Mouse (Mus musculus): Measurements from ENCODE around the gene Ric1. TPM values are rescaled to one million over a fixed set of nuclear protein-coding genes. Genes with fewer than 3 reads are reported as not detected.

Gene Ric1
- total RNA-seq, 2 experiments from 2014 or later = 19.0 to 21.6 TPM

DNA sequence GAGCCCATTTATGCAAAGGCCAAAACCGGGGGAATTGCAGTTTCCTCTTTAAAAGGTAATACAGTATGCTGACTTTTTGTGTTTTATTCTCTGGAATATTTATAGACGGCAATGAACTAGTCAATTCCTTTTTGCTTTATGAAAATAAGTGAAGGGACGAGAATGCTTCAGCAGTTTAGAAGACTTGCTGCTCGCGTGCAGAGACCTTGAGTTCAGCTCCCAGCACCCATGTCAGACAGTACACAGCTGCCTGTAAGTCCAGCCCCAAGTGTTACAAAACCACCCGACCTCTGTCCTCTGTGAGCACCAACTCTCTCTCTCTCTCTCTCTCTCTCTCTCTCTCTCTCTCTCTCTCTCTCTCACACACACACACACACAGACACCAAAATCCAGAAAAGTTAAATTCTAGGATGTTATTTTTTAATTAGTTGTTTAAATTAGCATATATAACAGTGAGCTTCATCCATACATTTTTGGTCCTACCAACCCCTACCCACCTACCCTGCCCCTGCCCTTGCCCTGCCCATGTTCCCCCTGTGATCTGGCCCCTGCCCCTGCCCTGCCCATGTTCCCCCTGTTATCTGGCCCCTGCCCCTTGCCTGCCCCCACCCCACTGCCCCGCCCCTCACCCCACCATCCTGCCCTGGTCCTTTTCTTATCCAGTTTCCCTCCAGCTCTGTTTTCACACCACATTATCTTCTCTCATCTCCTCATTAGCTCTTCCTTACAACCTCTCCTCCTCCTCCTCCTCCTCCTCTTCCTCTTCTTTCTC lies 25.1 kb upstream of the Ric1 start:
- ATAC-seq (replicated peaks; ENCODE audit: poor library complexity) = no peak

DNA sequence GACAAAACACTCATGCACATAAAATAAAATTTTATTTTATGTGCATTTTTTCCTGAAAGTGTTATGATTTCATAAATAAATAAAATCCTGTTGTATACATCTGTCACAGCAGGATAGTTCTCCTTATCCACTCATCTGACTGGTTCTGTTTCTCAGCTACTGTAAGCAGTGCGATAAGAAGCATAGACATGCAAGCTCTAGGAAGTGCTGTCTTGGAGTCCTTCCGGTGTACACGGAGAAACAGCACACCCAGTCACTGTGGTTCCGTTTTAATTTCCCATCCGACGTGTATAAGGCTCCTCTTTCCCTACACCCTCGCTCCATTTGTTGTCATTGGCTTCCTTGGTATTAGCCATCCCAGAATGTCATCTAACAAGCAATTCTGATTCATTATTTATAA lies 24.2 kb upstream of the Ric1 start:
- peak; percentile 70 for ATAC-seq (replicated peaks; ENCODE audit: poor library complexity)

DNA sequence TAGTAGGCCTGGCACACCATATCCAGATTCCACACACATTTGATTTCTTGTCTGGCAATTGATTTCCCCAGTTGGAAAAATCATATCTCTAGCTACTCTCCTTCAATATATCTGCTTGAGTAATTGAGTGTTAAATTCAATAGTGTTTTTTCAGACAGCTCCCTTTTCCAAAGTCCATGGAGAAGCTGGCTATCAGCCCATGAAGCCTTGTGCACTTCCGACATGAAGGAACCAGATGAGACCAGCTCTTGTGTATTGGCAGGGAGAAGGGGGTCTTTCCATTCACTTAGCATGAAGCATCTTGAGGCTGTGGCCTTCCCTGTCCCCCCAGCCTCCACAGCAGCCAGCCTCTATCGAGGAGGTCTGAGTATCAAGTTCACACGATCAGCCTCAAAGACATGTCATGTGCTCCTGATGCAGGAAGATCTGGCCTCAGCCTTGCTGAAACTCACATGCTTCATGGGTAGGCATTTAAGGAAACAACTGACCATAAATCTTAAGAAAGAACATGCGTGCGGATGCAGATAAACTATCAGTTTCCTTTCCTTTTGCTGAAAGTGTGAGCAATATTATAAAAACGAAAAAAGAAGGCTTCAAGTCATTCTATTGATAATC lies 23.1 kb upstream of the Ric1 start:
- ATAC-seq (replicated peaks; ENCODE audit: poor library complexity) = 0 out of 2 replicates have a peak, but pooled peaks have one; percentile 17

DNA sequence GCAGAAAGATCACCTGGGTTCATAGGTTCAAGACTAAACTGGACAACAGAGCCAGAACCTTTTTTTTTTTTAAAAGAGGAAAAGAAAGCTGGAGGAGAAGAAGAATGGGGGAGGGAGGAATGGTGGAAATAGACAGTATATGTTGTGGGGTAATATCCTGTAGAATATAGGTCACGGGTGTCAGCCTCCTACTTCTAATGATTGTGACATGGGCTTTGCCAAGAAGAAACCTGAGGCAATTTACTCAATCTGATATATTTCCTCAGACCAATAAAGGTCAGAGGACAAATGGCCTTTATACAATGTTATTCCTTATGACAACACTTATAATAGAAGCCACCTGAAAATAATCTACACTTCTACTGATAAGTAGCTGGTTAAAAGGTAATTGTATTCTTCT lies 21.7 kb upstream of the Ric1 start:
- 0 out of 2 replicates have a peak, but pooled peaks have one; percentile 17 for ATAC-seq (replicated peaks; ENCODE audit: poor library complexity)

DNA sequence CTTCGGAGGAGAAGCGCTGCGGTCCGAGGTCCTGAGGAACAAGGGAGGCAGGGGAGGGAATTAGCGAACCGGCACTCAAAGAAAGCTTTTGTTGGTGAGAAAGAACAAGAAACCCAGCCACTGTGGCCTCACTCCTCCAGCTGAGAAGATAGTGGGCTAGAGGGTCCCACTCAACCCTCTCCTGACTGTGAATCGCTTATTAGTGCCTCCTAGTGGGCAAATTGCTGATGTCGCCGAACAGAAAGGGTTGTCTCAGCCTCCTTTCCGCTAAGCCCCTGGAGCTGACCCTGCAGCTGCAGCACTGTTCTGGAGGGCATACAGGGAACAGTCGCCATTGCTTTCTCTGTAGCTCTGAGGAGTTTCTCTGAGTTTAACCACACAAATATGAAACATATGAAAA lies 21.0 kb upstream of the Ric1 start:
- peak; percentile 62 for ATAC-seq (replicated peaks; ENCODE audit: poor library complexity)

DNA sequence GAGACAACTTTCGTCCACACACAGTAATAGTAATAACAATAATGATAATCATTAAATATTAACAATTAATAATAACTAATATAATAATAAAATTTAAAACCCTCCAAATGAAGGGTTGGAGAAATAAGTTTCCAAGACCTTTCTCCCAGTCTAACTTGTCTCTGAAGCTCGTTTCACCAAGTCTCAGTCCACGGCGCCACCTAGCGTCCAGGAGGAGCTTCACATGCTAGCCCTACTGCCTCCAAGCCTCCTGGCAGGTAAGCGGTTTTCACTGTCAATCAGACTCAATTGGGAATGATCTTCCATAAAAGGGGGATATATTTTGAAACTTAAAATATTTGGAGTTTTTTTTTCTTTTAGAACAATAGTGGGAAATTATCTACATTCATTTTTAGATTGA lies 20.6 kb upstream of the Ric1 start:
- peak; percentile 76 for ATAC-seq (replicated peaks; ENCODE audit: poor library complexity)

DNA sequence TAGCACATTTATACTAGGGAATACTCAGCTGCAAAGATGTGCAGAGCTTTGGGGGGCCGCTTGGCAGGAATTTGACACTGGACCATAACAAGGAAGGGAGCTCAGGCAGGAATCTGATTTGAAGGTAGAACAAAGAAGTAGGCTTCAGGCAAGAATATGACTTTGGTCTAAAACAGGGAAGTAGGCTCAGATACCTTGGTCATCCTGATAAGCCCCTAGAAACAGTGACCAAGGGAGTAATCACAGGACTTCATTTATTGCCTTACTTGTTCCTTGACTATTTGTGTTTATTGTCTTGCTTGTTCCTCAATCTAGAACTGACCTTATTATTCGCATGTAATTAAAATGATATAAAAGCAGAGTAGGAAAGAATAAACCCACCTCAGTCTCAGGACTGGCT lies 18.0 kb upstream of the Ric1 start:
- ATAC-seq (replicated peaks; ENCODE audit: poor library complexity) = no peak

DNA sequence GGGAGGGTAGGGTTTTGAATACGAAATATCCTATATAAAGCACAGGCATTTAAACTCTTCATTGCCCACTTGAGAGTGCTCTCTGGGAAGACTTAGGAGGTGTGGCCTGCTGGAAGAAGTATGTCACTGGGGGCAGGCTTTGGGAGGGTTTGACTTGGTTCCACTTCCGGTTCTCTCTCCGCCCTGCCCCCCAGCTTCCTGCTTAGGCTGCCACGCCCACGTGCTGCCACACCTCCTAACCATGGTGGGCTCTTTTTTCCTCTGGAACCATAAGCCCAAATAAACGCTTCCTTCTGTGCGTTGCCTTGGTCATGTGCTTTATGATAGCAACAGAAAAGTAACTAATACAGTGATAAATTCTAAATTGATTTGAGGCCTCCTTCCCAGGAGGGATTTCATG lies 16.5 kb upstream of the Ric1 start:
- ATAC-seq (replicated peaks; ENCODE audit: poor library complexity) = 0 out of 2 replicates have a peak, but pooled peaks have one; percentile 18

DNA sequence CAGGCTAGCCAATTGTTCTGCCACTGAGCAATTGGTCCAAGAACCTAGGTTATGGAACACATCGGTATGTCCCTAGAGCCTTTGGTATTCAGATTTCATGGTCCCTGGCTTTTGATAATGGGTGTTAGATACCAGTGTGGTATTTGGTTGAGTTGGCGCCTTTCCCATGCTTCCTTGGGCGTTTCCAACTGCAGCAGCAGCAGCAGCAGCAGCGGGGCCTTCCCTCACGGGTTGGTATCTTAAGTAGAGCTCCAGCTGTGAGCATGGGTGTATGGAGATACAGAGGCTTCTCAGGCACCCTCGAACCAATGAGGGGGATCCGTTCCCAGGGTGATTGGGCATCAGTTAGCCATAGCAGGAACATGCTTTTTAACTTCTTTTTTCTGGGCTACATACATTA lies 13.9 kb upstream of the Ric1 start:
- ATAC-seq (replicated peaks; ENCODE audit: poor library complexity) = peak; percentile 94

DNA sequence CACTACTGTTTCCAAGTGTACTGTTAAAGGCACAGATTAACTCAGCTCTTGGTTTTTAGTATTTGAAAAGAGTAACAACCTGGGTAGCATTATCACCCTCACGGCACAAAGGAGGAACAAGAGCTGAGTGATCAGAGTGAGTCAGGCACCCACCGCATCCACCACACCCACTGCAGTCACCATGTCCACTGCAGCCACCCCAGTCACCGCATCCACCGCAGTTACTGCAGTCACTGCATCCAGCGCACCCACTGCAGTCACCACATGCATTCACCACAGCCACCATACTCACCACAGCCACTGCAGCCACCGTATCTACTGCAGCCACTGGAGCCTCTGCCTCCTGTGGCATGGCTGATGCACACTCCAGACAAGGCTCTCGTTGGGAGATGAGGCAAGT lies 12.2 kb upstream of the Ric1 start:
- no peak for ATAC-seq (replicated peaks; ENCODE audit: poor library complexity)

DNA sequence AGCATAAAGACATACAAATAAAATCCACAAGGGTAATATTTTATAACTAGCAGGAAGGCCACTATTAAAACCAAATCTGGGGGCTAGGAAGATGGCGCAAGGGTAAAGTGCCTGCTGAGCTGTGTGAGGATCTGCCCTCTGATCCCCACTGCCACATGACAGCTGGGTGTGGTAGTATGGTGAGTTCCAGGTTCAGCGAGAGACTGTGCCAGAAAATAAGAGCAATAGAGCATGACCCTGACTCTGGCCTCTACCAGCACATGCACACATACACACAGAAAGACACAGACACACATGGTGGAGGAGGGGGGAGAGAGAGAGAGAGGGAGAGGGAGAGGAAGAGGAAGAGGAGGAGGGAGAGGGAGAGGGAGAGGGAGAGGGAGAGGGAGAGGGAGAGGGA lies 10.3 kb upstream of the Ric1 start:
- no peak for ATAC-seq (replicated peaks; ENCODE audit: poor library complexity)

DNA sequence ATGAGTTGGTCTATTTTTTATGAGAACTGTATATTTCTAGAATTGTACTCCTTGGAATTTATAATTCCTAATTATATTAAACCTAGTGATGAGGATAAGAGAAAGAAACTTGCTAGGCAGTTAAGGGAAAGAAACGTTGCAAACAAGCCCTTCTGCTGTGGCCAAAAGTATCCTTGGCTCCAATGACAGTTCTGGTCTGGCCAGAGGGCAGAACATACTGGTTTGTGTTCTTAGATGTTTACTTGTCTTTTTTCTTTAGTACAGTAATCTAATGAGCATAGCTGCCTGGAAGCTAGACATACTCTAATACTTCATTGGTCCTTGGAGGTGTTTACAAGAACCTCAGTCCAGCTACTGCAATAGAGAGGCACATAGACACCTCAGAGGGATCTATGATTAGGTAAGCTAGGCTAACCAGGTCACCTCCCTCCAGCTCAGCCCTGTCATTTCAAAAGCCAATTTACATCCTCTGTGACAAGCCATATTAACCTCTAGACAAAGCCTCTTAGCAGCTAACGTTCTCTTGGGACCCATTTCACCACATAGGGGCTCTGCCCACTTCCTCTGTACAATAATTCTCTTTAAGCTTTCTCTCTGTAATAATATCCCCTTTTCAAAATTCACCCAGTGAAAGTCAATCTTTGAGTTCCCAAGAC lies 8.8 kb upstream of the Ric1 start:
- no peak for ATAC-seq (replicated peaks; ENCODE audit: poor library complexity)

DNA sequence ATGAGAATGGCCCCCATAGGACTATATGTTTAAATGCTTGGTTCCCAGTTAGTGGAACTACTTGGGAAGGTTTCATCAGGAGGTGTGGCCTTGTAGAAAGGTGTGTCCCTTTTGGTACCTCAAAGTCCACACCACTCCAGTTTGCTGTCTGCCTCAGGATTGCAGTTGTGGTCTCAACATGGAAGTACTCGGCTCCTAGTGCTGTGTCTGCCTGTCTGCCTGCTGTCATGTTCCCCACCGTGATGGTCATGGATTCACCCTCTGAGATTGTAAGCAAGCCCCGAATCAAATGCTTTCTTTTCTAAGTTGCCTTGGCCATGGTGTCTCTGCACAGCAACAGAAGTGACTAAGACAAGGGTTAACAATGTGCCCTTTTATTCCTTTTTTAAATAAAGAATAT lies 8.0 kb upstream of the Ric1 start:
- ATAC-seq (replicated peaks; ENCODE audit: poor library complexity) = no peak

DNA sequence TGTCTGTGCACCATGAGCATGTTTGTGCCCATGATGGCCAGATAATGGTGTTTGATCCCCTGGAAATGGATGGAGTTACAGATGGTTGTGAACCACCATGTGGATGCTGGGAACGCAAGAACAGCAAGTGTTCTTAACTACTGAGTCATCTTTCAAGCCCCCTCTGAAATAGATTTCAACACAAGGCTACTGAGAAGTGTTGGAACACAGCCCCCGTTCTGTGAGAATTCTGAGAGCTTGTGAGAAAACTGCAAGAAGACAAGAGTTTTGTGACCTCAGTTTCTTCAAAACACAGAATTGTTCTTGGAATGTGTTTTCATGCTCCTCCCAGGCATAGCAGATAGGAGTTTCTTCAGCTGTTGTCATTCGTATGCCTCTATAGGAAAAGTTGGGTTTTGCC lies 6.7 kb upstream of the Ric1 start:
- ATAC-seq (replicated peaks; ENCODE audit: poor library complexity) = no peak

DNA sequence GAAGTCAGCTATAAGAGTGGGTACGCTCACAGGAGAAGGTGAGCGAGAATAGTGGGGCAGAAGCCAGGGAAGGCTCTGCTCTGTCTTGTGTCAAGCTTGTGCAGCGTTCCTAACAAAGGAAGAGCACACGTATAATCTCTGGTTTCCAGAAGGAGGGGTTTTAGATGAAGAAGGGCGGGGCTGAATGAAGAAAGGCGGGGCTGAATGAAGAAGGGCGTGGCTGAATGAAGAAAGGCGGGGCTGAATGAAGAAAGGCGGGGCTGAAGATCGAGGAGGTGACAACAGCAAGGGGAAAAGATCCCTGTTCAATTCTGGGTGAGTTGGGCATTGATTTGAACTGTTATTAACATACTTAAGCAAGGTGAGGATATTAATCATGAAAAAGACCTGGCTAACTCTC lies 6.1 kb upstream of the Ric1 start:
- ATAC-seq (replicated peaks; ENCODE audit: poor library complexity) = peak; percentile 60

DNA sequence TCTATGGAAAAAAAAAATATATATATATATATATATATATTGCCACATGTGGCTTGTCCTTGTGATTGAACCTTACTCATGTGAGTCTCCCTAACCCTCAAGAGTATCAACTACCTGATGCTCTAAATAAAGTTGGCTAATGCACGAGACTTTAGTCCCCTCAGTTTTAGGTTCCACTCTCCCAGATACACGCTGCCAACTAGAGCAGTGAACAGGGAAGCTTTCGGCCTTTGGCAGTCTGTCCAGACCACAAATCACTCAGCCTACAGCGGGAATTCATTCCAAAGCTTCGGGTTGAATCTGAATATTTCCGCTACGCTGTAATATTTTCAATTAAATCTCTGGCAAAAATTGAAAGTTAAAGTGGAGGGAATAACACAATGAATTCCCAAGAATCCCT lies 3.7 kb upstream of the Ric1 start:
- ATAC-seq (replicated peaks; ENCODE audit: poor library complexity) = no peak

DNA sequence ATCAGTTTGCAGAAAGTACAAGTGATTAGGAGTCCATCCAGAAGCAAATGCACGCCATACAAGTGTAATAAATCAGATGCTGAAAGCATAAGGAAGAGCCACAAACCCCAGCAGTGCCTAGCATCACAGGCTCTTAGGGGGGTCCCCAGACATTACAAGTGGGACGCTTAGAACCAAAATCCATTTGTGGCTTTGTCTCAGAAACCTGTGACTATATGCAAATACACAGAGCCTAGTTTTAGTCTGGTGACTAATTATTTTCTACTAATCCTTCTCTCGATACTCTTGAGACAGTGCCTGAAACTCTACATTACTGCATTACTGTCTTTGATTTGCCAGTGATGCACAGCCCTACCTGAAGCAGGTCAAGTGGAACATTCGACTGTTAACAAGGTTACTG lies 3.2 kb upstream of the Ric1 start:
- ATAC-seq (replicated peaks; ENCODE audit: poor library complexity) = no peak

DNA sequence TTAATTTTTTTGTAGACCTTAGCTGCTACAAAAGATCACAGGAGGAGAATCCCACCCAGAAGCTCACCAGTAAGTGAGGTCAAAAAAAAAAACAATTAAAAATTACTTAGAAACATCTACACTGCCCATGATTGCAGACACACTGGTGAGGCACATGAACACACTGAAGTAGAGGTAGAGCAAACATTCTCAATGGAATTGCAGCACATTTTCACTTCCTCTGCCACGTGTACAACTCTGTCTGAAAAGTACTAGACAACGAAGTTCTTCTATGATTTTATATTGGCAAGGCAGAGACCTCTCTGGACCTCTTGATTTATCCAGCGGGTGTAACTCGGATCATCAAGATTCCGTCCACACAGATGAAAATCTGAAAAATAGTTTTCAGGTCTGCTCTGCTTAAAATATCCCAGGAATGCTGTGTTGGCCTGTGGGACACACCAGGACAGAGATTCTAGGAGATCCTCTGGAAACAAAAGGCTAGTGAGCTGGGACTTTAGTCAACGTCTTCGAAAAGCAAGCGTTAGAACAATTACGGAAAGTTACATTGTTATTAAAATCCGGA lies 1.0 kb upstream of the Ric1 start:
- no peak for ATAC-seq (replicated peaks; ENCODE audit: poor library complexity)

DNA sequence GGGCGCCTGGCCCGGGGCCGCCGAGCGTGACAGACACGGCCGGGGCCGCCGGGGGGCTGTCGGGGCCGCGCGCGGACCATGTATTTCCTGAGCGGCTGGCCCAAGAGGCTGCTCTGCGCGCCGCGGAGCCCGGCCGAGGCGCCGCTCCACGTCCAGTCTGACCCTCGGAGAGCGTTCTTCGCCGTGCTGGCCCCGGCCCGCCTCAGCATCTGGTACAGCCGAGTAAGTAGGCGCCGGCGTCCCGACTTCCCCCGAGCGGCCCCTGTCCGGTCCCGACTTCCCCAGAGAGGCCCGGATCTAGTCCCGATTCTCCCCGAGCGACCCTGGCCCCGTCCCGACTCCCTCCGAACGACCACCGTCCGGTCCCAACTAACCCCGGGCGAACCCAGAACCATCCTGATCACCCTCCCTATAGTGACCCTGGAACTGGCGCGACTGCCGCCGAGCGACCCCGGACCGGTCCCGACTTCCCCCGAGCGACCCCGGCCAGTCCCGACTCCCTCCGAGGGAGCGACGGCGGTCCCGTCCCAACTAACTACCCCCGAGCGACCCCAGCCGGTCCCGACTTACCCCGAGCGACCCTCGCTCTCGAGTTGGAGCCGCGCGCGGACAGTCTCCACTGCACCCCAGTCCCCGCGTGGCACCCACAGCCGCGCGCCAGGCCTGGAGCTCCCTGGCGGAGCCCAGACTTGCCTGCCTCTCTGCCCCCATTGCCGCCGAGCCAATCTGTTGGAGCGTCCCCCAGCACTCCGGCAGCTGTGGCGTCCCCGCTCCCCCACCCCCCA lies 555 bp downstream of the Ric1 start:
- peak; percentile 29 for ATAC-seq (replicated peaks; ENCODE audit: poor library complexity)

DNA sequence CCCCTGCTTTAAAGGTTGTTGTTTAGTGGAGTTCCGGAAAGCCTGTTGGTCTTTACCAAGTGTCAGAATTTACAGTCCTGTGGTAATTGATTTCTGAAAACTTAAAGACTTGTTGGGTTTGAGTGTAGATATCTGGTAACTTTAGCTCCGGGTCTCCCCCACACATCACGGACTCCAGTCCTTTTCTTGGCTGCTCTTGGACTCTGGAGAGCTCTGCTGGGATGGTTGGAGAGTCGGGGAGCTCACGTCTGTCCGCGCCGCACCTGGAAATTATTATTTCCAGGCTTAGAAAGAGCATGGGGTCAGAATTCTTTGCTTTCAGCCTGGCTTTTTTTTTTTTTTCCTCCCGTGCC lies 1.1 kb downstream of the Ric1 start:
- ATAC-seq (replicated peaks; ENCODE audit: poor library complexity) = no peak

DNA sequence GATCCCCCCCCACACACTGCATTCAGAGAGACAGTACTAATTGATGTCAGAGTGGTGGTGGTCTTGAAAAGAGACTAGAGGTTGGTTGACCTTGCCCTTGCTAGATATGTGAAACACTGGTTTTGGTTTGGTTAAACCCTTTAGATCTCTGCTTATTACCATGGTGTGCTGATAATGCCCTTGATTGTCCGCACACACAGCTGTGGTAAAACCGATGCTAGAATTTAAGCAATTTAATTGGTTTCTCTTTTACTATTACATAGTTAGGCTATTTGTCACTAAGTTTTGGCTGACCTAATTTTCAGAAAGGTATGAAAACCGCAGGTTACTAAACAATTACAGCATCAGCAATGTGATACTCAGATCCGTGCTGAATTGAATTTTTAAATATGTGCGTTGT lies 1.6 kb downstream of the Ric1 start:
- no peak for ATAC-seq (replicated peaks; ENCODE audit: poor library complexity)

Data from megakaryocyte progenitor cell, adult 5-6 weeks (primary cell).